Mouse (Mus musculus) cortical plate, adult 2 months (tissue): ENCODE results near the gene Themis2. TPM values are rescaled to one million over a fixed set of nuclear protein-coding genes. Genes with fewer than 3 reads are reported as not detected.
A peak's percentile ranks its signal among the peaks of the same experiment; 100 is the strongest.
"Not testable (repeated sequence)": the region's sequence is repeated elsewhere in the genome, so short reads cannot be mapped to it uniquely, and the experiment has no call there.

Experiments
- H3K27ac ChIP-seq: fragments of 200-500 bp; 2 replicates; pipeline ENCODE4 v1.5.1; 2012; ENCODE audit warnings: low read length, control low read depth, inconsistent platforms; ENCODE audit not compliant: insufficient read depth
- H3K4me1 ChIP-seq: fragments of 200-500 bp; 2 replicates; pipeline ENCODE4 v1.6.1; 2011; ENCODE audit warnings: low read length; ENCODE audit not compliant: control insufficient read depth, insufficient read depth
- H3K4me3 ChIP-seq: fragments of 200-500 bp; 2 replicates; pipeline ENCODE4 v1.5.1; 2011; ENCODE audit warnings: mild to moderate bottlenecking, low read length, control low read depth; ENCODE audit not compliant: insufficient read depth
- CTCF ChIP-seq: fragments of 200-500 bp; IDR thresholded peaks from 2 replicates; pipeline ENCODE4 v1.5.1; 2011; ENCODE audit warnings: mild to moderate bottlenecking, control low read depth, low read length; ENCODE audit not compliant: insufficient read depth; ENCODE audit errors: extremely low read depth
- POLR2A ChIP-seq: fragments of 200-500 bp; IDR thresholded peaks from 2 replicates; pipeline ENCODE4 v1.6.1; 2011; ENCODE audit warnings: mild to moderate bottlenecking, low read length, control low read depth; ENCODE audit not compliant: insufficient read depth; ENCODE audit errors: extremely low read depth
- polyA plus RNA-seq: library from polyadenylated mRNA; depleted of rRNA; stranded (reverse); fragments of >200 nt; gene quantifications from 2 replicates; pipeline ENCODE4 v1.2.3, GENCODE M21; 2012; rRNA removed

The Themis2 gene
- polyA plus RNA-seq, 1 experiment = 1.3 TPM

DNA sequence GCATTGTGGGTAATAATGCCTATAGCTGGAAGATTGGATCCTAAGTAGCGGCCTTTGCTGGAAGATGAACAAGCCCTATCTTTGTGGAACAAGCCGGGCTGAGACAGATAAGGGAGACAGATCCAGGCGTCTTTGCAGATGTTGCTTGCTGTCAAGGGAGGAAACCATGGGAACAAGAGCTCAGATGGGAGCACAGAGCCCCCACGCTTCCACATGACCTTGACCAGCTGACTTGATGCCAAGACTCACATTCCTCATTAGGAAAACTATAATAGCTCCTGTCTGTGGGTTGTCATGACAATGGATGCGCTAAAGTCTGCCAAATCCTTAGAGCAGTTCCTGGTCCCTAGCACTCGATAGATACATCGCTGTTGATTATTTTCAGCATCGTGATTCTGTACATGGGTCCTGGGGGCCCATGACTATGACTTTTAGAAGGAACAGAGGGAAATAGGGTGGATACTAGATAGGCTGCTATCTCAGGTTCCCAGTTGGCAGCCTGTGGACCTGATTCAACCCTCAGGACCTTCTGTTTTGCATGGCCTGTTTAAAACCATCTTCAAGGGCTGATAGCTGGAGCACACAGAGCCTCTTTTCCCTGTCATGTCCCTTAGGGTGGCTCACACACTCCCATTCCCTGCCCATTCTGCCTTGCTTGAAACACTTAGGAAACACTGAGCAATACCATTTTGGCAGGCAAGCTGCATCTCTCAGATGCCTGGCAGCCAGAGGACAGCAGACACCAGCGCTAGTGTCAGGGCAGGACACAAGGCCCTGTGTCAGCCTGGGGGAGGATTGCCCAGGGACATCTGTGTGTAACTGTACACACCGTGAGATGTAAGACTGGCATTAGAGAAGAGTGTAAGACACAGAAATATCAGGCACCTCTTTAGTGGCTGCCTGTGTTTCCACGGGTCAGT, 51.9 kb downstream of the Themis2 start:
- Histone ChIP-seq H3K27ac (0 out of 2 replicates have a peak overlapping the region, but pooled peaks have one; percentile 36), H3K4me1 (peaks cover 2% of the 10 kb centered on the region; the same call in 1 of the 2 replicates), H3K4me3 (no peak overlapping the region)
- no peak for TF ChIP-seq POLR2A
- TF ChIP-seq CTCF = no peak

- TF ChIP-seq CTCF (no peak), POLR2A (no peak)
- Histone ChIP-seq H3K27ac (no peak overlapping the region), H3K4me1 (peaks cover 2% of the 10 kb centered on the region; the same call in 1 of the 2 replicates), H3K4me3 (no peak overlapping the region)
Observed at GRCm38 (mm10) chr4:132741491-132741890, 54.7 kb downstream of the Themis2 start.

GRCm38 (mm10) chr4:132737154-132737553, 59.0 kb downstream of the Themis2 start:
- not testable (repeated sequence) for H3K4me3 ChIP-seq, H3K4me1 ChIP-seq, H3K27ac ChIP-seq

DNA sequence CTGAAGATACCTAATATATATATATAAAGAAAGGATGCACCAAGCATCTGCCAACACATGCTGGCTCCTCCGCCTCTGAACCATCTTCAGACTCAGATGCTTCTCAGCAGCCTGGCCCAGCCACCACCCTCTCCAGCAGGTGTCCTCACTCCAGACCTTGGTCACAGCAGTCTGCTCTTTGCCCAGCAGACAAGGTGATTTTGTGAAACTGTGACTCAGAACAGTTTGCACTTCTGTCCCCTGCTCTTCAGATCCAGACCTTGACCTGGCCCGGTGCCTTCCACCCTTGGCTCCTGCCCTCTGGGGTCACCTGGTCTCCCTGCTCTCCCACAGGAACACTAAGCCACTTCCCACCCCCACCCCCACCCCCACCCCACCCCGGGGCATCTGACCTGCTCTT, 60.3 kb downstream of the Themis2 start:
- Histone ChIP-seq H3K4me3 (no peak overlapping the region), H3K27ac (no peak overlapping the region), H3K4me1 (no peaks in the 10 kb centered on the region)
- TF ChIP-seq CTCF = no peak
- no peak for TF ChIP-seq POLR2A

GRCm38 (mm10) chr4:132735389-132735788, 60.8 kb downstream of the Themis2 start:
- TF ChIP-seq POLR2A (no peak), CTCF (no peak)
- no peak overlapping the region for H3K27ac ChIP-seq
- H3K4me1 ChIP-seq = no peaks in the 10 kb centered on the region
- H3K4me3 ChIP-seq = no peak overlapping the region

GRCm38 (mm10) chr4:132734766-132735165, 61.4 kb downstream of the Themis2 start:
- Histone ChIP-seq H3K4me1 (no peaks in the 10 kb centered on the region), H3K27ac (no peak overlapping the region), H3K4me3 (no peak overlapping the region)
- no peak for TF ChIP-seq CTCF
- TF ChIP-seq POLR2A = no peak

- H3K4me1 ChIP-seq = no peaks in the 10 kb centered on the region
- TF ChIP-seq POLR2A = no peak
- TF ChIP-seq CTCF = no peak
- H3K27ac ChIP-seq = no peak overlapping the region
- no peak overlapping the region for H3K4me3 ChIP-seq
Observed at GRCm38 (mm10) chr4:132733071-132733770, 63.0 kb downstream of the Themis2 start.

- Histone ChIP-seq H3K4me3 (peak within 1 kb of the TSS; percentile 45), H3K4me1 (no peaks in the 10 kb centered on the region), H3K27ac (no peak within 1 kb of the TSS)
- TF ChIP-seq CTCF (no peak), POLR2A (no peak)
Observed at GRCm38 (mm10) chr4:132732148-132732684, 64.0 kb downstream of the Themis2 start, which contains the start of gene Xkr8. TSS of gene Xkr8 (minus strand) at chr4:132732546.

Other genes starting within 250 kb of the Themis2 start
- 1.5 and 1.7 TPM in 2 replicates for gene Ptafr, start 232.3 kb downstream of the Themis2 start, polyA plus RNA-seq
- gene Eya3, start 157.4 kb downstream of the Themis2 start, polyA plus RNA-seq = 24.5 and 25.5 TPM in 2 replicates
- 2.8 and 3.0 TPM in 2 replicates for gene Xkr8, start 63.8 kb downstream of the Themis2 start, polyA plus RNA-seq
- 1.9 and 3.0 TPM in 2 replicates for gene Smpdl3b, start 39.1 kb downstream of the Themis2 start, polyA plus RNA-seq
- 14.2 and 17.0 TPM in 2 replicates for gene Rpa2, start 28.1 kb downstream of the Themis2 start, polyA plus RNA-seq
- gene Ppp1r8, start 46.8 kb upstream of the Themis2 start, polyA plus RNA-seq = 55.2 and 56.5 TPM in 2 replicates
- 92.3 and 96.3 TPM in 2 replicates for gene Stx12, start 88.1 kb upstream of the Themis2 start, polyA plus RNA-seq
- gene Fam76a, start 126.2 kb upstream of the Themis2 start, polyA plus RNA-seq = 40.2 and 40.3 TPM in 2 replicates
- 0.11 and 0.15 TPM in 2 replicates for gene Fgr, start 177.7 kb upstream of the Themis2 start, polyA plus RNA-seq
- gene Ahdc1, start 214.9 kb upstream of the Themis2 start, polyA plus RNA-seq = 23.8 and 26.4 TPM in 2 replicates